Mouse (Mus musculus) cerebral cortex, adult 2 months (tissue): ENCODE data around the gene Ap1s2.

Experiments
- WGBS: fragments of 180-500 bp; shearing (Covaris S2); methylation state at CpG from one replicate; pipeline ENCODE4 v1.1.7; 2018; 5-methylcytosine and 5-hydroxymethylcytosine counted together

Gene Ap1s2

DNA sequence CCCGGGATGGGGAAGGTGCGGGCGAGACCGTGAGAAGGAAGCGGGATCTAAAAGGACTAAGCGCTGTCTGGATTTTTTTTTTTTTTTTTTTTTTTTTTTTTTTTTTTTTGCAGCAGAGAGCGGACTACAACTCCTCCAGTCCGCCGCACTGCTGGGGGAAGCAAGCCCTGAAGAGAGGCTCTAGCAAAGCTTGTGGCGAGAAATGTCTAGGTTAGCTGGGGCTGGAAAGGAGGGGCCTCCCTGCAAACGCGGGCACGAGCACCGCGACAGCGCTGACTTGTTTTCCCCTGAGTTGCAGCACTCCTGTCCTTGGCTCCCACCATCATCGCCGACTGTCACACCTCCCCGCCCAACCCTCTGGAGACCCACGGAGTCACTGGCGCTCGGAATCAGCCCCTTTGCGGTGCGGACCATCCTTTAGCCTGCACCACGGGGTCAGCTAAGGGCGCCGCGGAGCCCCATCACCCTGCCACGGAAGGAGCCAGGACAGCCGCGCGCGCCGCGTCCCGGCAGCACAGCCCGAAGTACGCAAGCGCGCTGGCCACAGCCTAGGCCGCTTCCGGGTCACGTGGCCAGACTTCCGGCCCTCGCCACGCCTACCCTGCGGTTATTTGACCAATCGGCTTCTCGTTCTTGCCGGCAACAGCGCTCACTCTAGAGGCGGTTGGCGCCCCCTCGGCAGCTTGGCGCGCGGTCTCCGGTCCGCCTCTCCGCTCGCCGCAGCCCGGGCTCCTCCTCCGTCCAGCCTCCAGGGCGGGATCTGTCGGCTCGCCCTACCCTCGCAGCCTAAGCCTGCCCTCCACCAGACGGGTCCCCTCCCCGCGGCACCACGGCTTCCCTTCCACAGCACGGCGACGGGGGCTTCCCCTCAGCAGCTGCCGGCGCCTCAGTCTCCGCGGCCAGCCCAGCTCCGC, at the start of gene Ap1s2:
Gene Ap1s2, plus strand, starts transcription at position 681 of the 914 bp plus-strand sequence.
- WGBS = 3% methylated on average over 58 of the region's 80 CpGs

DNA sequence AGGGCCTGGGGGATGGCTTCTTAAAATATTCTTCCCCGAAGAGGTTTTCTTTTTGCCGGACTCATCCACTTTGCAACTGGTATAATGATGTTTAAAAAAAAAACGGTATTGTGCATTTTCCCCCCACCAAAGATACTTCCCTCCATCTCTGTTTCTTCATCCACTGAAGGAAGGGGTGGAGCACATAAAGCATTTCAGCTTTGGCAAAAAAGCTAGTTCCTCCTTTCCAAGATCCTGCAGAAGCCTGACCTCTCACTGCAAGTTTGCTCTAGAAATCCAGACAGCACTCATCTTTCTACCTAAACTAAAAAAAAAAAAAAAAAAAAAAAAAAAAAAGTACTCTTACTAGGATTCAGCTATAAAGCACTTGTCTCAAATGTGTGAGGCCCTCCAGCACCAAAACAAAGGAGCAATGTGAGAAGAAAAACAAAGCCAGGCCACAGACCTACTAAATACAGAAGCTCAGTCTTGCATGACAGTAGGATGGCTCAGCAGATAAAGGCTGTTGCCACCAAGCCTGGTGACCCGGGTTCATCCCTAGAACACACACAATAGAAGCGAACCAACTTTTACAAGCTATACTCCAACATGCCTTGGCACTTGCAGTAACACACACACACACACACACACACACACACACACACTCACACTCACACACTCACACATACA, 41.0 kb upstream of the Ap1s2 start:
- 60% methylated on average over 5 of the region's 5 CpGs for WGBS

DNA sequence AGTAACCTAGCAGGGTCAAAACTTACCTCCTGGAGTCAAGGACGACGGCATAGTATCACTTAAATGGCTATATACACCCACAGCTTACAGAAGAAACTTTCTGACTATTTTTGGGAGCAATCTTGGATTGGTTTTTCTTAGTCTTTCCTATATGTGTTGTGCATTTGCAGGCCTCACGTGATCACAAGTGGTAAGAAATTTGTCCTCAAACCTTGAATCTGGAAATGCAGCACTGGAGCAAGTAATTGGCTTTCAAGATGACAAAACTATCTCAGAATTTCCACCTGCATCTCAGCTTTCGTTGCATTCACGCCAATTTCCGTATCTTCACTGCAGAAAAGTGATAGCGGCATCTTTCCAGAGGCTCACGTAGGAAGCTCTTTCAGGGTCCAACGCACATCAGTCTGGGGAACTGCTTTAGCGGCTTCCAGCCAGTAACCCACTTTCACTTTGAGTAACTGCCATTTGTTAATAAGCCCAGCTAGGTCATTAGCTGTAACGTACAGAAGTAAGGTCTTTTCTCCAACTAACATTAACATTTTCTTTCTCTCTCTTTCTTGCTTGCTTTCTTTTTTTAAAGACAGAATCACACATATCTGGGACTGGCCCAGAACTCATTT, 40.0 kb upstream of the Ap1s2 start:
- WGBS = 72% methylated on average over 11 of the region's 11 CpGs

DNA sequence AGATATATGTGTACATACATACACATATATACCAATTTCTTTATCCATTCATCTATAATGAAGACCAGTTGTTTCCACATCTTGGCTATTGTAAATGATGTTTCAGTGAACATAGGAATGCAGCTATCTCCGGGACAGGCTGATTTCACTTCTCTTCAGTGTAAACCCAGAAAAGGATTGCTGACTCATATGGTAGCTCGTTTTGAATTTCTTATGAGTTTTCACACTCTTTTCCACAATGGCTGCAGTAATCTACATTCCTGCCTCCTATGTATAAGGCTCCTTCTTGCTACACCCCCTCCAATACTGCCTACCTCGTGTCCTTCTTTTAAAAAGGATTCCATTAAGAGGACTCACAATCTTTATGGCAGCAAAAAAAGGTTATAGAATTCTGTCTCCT, 32.9 kb upstream of the Ap1s2 start:
- 35% methylated on average over 3 of the region's 3 CpGs for WGBS

DNA sequence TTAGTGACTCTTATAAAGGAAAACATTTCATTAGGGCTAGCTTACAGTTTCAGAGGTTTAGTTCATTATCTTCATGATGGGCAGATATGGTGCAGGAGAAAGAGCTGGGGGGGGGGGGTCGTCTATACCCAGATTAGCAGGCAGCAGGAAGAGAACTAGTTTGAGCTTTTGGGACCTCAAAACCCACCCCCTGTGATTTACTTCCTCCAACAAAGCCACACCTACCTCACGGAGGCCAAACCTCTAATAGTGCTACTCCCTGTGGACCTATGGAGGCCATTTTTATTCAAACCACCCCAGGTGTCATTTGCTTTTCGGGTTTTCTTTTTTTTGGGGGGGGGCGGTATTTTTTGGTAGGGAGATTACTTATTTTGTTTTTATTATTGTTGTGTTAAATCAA, 32.2 kb upstream of the Ap1s2 start:
- WGBS = 80% methylated on average over 3 of the region's 4 CpGs

DNA sequence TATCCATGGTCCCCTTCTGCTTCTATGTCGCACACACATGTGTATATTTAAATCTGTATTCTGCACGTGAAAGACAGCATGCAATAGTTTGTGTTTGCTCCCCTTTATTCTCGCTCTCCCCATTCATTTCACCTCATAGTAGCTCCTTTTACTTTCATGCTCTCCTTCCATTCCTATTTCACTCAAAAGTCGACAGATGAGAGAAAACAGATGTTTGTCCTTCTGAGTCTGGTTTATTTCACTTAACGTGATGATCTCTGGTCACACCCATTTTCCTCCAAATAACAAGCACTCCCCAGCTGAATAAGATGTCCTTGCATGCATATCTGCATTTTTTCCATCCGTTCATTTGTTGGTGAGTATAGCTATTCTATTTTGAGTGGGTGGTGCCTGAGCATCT, 29.8 kb upstream of the Ap1s2 start:
- 66% methylated on average over 6 of the region's 6 CpGs for WGBS

DNA sequence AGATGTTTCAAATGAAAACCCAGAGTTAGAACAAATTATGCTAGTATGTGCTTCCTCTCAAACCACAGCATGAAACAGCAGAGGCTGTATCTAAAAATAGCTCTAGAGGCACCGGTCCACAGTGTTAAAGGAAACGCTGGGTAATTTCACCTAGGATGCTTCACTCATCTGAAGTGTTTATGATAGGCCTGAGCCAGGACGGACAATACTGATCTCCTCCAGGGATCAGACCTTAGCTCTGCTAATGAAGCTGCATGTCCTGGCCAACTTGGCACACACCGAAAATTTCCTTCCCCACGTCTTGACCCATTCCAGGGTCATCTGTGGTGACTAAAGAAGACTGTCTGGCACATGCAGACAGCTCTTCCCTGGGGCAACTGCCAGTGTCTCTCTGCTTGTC, 29.4 kb upstream of the Ap1s2 start:
- WGBS = 19% methylated on average over 5 of the region's 5 CpGs

DNA sequence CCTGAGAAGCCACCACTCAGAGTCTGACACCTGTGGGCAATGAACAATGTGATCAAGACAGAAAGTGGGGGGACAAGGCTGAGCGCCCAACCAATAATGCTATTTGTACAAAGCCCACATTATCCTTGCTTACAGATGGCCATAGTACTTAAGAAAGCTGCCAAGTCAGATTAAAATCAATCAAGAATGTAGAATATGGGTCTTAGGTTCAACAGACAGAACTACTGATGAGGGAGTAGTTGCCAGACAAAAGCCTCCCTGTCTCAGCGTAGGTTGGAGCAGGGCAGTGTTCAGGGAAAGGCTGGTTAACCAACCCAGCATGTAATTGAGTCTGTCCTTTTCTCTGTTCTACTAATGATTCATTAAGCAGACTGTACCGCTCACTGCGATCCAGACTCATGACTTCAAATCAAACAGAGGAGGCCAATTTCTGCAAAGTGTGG, 23.3 kb upstream of the Ap1s2 start:
- 63% methylated on average over 4 of the region's 4 CpGs for WGBS

DNA sequence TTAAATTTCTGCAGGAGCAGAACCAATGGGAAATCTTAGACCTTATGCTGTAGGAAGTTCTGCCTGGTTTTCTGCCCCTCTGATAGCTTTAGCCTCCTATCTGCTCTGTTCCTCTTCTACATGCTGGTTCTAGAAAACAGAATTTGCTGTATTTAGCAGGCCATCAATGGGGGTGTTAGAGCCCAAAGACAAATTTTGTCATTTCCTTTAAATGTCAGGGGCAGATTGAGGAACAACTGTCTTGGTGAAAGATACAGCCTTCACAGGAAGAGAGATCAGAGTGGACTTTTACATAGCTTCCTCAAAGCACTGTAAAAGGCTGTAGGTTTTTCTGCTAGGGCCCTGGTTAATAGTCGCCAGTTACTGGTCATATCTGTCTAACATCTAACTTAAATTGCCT, 11.5 kb upstream of the Ap1s2 start:
- WGBS = 90% methylated on average over 1 of the region's 1 CpGs

DNA sequence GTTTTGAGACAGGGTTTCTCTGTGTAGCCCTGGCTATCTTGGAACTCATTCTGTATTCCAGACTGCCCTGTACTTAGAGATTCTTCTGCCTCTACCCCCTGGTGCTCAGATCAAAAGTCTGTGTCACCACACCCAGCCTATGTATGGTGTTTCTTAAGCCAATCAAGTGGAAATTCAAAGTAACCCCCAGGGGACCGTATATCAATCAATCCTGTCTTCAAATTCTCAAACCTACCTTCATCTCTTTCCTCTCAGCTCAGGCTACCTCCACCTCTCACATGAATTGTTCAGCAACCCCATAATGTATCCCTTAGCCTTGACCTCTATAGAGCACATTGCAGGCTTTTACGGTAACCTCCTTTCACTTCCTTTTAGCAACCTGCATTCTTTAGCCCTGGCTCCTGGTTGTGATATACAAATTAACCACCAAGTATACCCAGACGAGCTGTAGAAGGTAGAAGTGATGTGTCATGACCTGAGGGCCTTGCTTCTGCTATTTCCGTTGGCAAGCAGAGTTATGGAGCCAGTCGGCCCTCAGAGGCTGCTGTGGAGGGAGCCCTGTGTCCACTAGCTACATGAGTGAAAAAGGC, 9.3 kb upstream of the Ap1s2 start:
- WGBS = 65% methylated on average over 5 of the region's 5 CpGs

DNA sequence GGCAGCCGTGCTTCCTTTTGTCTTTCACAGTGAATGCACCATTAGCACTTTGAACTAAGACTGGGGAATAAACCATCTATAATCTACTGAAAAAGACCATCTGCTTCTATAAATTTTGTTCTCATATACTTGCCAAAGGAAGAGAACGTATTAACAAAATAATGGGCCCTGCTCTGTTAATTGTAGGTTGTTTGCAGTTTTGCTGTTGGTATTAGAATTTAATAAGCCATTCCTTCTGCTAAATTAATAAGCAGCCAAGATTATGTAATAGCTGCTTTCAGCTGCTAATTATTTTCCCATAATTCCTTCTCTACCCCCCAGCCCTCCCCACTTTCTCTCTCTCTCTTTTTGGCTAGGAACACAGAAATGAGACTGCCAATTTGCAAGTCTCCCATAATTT, 2.0 kb upstream of the Ap1s2 start:
- 86% methylated on average over 2 of the region's 2 CpGs for WGBS

DNA sequence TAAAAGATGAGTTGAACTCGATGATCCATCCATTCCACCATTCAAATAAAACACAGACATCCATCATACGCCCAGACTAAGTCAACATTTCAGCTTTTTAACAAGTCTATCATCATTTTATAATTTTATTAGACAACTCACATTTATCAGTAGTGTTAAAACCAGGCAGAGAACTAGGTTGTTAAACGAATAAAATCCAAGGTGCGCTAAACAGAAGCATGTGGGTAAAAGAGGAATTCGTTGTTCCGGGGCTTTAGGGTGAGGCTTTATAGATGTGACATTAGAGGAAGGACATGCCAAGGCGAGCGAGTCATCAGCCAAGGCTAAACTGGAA, 847 bp upstream of the Ap1s2 start:
- 10% methylated on average over 8 of the region's 8 CpGs for WGBS

DNA sequence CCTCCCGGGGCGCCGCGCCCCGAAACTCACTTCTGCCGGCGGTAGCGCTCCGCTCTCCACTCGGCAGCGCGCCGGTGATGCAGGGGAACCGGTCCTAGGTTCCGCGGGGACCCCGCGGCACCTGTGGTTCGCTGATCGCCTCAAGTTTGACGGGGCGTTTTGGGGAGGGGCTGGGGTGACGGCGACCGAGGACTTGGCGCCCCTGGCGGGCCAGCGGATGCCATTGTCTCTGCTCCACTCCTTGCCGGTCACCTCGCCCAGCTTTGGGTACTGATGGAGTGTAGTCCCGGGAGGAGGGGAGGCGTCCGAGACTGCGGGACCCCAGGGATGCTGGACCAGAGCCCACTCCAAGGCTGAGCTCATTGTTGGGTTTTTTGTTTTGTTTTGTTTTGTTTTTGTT, 564 bp downstream of the Ap1s2 start:
- 10% methylated on average over 34 of the region's 34 CpGs for WGBS

DNA sequence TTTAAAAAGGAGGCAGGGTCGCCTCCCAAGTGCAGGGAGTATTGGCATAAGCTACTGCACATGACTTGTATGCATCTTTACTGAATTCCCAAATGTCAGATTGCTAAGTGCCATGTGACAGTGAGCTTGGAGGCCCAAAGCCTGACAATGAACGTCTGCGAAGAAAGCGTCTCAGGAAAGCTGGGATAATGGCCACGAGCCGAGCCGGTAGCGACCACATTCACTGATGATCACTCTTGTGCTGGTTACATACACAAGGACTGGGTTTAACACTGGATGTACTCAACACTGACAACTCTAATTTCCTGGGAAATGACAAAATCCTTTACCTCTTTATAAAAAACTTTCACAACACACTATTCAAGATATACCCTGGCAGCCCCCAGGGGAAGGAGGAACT, 25.9 kb downstream of the Ap1s2 start:
- 68% methylated on average over 8 of the region's 8 CpGs for WGBS

DNA sequence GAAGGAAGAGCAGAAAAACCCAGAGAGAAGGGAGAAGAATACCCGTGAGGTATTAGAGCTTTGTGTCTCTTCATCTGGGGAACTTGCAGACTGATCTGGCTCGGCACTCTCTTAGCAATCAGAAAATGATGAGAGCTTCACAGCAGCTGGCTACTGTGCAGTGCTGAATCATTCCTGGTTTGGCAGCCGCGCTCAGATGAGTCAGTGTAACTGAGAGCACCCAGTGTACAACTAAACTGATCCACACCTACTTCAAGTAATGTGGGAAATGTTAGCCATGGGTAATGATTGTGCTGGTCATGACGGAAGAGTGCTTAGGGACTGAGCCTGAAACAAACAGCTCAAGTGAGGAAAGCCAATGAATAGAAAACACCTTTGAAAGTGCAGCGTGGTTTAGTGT, 29.8 kb downstream of the Ap1s2 start:
- WGBS = 32% methylated on average over 6 of the region's 6 CpGs

DNA sequence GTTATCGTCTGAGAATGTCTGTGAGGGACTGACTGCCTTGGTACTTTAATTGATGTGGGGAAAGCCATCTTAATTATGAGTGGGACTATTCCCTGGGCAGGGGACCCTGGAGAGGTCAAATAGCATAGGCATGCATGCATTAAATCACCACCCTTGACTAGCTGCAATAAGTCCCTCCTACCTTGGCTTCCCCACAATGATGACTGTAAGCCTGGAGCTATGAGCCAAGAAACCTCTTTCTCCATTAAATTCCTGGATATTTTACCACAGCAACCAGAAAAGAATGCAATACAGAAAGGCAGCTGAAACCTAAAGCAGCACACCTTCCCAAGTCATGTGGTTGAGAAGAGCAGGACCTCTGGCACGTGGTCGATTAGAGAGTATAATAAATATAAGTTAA, 35.6 kb downstream of the Ap1s2 start:
- 69% methylated on average over 3 of the region's 3 CpGs for WGBS

DNA sequence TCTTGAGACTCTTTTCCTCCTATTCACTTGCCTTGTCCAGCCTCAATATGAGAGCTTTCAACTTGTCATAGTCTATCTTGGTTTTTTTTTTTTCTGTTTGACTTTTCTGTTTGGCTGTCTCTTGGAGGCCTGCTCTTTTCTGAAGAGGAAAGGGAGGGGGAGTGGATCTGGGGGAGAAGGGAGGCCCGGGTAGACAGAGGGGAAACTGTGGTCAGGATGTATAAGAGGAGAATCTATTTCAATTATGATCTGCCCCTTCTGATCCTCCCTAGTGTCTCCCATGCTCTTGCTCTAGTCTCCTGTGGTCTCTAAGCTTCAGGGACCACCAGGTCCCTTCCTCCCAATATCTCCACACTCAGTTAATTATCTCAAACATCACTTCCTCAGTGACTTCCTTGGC, 42.8 kb downstream of the Ap1s2 start:
- 71% methylated on average over 1 of the region's 1 CpGs for WGBS

DNA sequence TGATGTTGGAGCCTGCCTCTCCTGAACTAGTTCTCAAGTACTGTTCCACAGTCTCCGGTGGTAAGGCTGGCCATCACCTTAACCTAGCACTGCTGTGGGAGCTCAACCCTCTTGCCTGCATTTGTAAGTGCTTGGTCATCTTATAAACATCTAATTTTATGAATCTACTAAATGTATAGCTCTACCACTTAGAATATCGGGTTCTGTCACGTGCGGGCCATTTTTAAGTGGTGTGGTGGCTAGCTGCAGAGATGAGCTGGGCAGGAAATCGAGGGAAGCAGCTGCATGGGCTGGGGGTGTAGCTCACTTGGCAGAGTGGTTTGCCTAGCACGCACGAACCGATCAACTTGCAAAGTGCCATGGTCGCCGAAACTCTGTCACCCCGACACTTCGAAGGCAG, 48.6 kb downstream of the Ap1s2 start:
- WGBS = 18% methylated on average over 12 of the region's 12 CpGs

DNA sequence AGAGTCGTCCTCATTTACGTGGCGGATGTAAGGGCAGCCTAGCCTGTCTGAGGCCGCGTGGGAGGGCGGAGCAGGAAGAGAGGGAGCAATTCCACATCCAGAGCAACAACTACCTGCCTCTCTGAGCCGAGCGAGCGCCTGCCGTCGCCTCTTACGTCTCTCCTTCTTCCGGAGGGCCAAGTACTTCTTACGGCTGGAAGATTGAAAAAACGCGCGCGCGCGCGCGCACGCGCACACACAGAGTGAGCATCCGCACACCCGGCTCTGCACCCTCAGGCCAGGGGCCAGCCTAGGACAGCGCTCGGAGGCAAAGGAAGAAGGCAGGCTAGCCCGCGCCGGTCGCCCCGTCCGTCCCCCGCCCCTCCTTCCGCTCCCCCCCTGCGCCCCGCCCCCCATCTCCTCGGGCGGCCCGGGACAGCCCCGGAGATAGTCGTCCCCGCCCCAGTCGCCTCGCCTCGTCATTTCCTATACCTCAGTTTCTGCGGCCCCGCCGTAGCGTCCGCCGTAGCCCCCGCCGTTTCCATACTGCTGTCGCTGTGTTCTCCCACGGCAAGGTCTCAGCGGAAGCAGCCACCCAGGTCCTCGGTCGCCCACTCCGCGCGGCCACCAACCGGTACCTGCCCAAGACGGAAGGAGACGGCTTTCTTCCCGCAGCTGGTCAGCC, 49.1 kb downstream of the Ap1s2 start:
- 4% methylated on average over 43 of the region's 67 CpGs for WGBS

DNA sequence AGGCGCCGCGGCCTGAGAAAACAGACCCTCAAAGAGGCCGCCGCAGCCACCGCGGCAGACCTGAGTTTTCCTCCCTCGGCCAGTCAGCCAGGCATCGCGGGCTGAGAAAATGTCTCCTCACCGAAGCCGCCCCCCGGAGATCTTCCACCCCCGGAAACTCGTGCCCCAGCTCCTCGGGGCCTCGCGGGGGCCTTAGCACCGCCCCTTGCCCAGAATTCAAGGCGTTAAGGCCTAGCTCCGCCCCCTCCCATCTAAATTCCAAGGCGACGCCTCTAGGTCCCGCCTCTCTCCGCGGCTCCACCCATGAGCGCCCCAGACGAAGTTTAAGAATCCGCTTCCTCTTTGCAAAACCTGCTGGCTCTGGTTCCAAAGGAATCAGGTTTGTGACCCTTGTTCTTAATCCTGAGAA, 49.7 kb downstream of the Ap1s2 start, which contains the start of gene Zrsr2:
Gene Zrsr2, minus strand, starts transcription at position 195 of the 409 bp plus-strand sequence.
- whole genome bisulfite sequencing = 2% methylated on average over 24 of the region's 29 CpGs

DNA sequence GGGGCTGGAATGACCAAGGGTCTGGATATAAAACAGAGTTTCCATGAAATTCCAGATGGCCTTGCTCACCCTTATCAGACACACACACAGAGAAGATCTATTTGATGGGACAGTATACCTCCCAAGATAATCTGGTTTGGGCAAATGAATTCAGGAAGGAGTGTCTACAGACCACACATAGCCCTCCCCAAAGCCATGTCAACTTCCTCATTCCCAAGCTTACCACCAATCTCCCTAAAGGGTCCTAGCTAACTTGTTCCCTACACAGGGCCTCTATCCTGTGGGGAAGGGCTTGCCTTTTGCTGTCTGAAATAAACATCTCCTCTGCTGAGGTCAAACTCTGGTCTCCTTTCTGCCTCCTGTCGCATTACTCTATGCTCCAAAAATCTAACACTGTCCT, 72.3 kb downstream of the Ap1s2 start:
- 100% methylated on average over 1 of the region's 1 CpGs for WGBS

DNA sequence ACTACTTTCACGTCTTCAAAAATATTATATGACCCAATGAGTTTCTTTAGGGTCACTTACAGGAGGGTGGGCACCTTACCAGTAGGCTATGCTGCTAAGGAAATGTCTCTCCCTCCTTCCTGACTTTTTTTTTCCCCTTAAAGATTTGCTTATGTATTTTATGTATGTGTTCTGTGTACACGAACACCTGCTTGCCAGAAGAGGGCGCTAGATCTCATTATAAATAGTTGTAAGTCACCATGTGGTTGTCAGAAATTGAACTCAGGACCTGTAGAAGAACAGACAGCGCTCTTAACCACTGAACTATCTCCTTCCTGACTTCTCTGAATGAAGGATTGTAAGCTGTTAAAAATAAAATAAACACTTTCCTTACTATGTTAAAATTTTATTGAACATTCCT, 72.7 kb downstream of the Ap1s2 start:
- WGBS = 59% methylated on average over 4 of the region's 4 CpGs
